Mouse (Mus musculus): Measurements from ENCODE around the gene Clec4n. TPM values are rescaled to one million over a fixed set of nuclear protein-coding genes. Genes with fewer than 3 reads are reported as not detected.
"Not testable (repeated sequence)": the region's sequence is repeated elsewhere in the genome, so short reads cannot be mapped to it uniquely, and the experiment has no call there.

The Clec4n gene
- polyA plus RNA-seq (2012; ENCODE audit: insufficient read depth, insufficient read length, low replicate concordance, missing spikeins), result not detected in 2 replicates

DNA sequence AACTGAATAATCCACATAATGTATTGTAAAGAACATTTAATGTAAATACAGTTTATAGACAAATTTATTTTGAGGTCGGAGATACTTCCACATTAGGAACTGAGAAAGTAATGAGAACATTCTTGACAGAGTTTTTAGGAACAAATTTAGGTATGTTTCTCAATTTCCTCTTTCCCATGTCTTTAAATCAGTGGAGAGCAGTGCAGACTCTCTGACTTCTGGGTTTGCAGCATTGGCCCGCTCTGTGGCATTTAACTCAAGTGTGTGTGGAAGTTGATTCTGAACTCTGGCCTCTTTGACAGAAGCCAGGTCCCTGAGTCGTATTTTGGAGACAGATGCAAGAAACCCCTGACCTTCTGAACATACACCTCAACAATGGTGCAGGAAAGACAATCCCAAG, at the start of gene Clec4n:
Clec4n (plus strand) TSS at position 200 of the 400 bp plus-strand sequence.
- Histone ChIP-seq H3K27ac (ENCODE audit: insufficient read depth, low read depth, low read length) (no peak within 1 kb of the TSS), H3K4me1 (ENCODE audit: control insufficient read depth, insufficient read depth, low read length) (no peaks in the 10 kb centered on the region), H3K4me3 (ENCODE audit: insufficient read depth, low read depth, low read length) (no peak within 1 kb of the TSS)
- WGBS, result 68% methylated on average over 3 of the region's 3 CpGs
- no peak for TF ChIP-seq CTCF (IDR thresholded peaks at IDR 0.05; ENCODE audit: insufficient read depth, low read depth, low read length)
- no peak for TF ChIP-seq POLR2A (IDR thresholded peaks at IDR 0.05; ENCODE audit: insufficient read depth, low read depth, low read length)

DNA sequence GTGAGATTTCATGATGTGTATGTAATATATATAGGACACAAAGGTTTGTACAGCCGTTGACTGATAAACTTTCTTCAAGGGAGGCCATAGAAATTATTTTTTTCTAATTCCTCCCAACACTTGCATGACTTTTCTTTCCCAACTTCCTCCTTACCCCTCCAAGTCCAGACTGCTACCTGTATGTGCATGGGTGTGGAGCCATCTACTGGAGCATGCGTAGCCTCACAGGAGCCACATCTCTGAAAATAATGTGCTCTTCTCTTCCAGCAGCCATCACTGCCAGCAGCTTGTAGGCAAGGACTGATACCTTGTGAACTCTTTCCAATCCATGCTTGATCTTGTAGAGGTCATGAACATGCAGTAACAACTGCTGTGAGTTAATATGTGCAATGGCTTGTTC, 44.8 kb upstream of the Clec4n start:
- WGBS, result 66% methylated on average over 2 of the region's 2 CpGs
- H3K4me3 ChIP-seq (ENCODE audit: insufficient read depth, low read depth, low read length); H3K4me1 ChIP-seq (ENCODE audit: control insufficient read depth, insufficient read depth, low read length); H3K27ac ChIP-seq (ENCODE audit: insufficient read depth, low read depth, low read length): not testable (repeated sequence)

DNA sequence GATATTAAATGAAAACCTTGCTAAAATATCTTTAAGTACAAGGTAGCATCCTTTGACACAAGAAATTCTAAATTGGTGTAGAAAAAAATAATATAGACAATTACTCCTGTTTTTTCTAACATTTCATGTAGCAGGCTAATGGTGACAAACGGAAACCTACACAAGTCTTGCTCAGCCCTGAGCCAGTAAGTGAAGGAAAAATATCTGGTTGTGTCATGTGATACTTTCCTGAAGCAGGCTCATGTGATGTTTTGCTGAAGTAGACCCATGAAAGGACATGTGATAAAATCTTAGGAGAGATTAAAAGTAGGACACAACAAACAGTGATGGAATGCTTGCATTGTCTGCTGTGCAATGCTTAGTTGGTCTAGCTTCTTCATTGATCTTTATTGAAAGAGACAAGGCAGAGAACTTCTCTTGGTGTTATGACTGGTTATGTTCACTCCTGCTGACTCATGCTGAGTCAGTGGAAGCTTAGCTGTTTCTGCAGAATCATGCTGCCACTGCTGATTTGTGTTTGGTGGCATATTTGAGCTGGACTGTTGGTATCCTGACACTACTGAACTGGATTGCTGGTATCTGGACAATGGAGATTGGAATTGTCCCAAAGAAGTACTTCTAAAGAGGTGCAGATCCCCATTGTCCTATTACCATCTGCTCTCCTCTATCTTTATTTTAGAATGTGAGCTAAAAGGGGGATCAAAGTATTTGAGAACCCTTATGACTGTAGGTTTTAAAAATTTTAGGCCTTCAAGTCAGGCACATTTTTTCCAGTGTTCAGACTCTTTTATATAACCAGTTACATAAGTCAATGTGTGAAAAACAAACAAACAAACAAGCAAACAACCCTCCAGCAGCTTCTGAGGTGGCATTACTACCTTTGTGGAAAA, 22.2 kb upstream of the Clec4n start:
- H3K4me3 ChIP-seq (ENCODE audit: insufficient read depth, low read depth, low read length), result no peak overlapping the region
- TF ChIP-seq POLR2A (IDR thresholded peaks at IDR 0.05; ENCODE audit: insufficient read depth, low read depth, low read length) (no peak), CTCF (IDR thresholded peaks at IDR 0.05; ENCODE audit: insufficient read depth, low read depth, low read length) (no peak)

DNA sequence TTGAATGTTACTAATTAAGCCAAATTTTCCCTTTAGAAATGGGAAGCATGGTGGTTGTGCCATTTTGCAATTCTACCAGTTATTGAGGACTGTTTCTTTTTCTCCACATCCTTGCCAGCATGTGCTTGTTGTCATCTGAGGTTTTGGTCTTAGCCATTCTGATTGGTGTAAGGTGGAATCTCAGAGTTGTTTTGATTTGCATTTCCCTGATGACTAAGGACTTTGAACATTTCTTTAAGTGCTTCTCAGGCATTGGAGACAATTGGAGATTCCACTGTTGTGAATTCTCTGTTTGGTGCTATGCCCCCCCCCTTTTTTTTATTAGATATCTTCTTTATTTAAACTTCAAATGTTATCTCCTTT, 21.6 kb upstream of the Clec4n start:
- H3K27ac ChIP-seq (ENCODE audit: insufficient read depth, low read depth, low read length); H3K4me3 ChIP-seq (ENCODE audit: insufficient read depth, low read depth, low read length); H3K4me1 ChIP-seq (ENCODE audit: control insufficient read depth, insufficient read depth, low read length): not testable (repeated sequence)

More for the DNA sequence above, 22.2 kb upstream of the Clec4n start:
- 85% methylated on average over 1 of the region's 1 CpGs for WGBS
- Histone ChIP-seq H3K4me1 (ENCODE audit: control insufficient read depth, insufficient read depth, low read length) (no peaks in the 10 kb centered on the region), H3K27ac (ENCODE audit: insufficient read depth, low read depth, low read length) (no peak overlapping the region)

DNA sequence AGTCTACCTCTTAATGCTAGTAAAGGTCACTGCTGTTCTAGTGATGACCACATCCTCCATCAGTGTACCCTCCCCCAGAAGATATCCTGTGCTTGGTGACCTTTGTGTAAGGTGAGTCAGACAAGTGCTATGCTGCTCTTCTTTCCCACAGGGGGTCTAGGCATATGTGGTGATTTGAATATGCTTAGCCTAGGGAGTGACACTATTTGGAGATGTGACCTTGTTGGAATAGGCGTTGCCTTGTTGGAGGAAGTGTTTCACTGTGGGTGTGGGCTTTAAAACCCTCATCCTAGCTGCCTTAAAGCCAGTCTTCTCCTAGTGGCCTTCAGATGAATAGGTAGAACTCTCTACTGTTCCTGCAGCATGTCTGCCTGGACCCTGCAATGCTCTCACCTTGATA, 17.9 kb upstream of the Clec4n start:
- TF ChIP-seq CTCF (IDR thresholded peaks at IDR 0.05; ENCODE audit: insufficient read depth, low read depth, low read length) (no peak), POLR2A (IDR thresholded peaks at IDR 0.05; ENCODE audit: insufficient read depth, low read depth, low read length) (no peak)
- Histone ChIP-seq H3K4me1 (ENCODE audit: control insufficient read depth, insufficient read depth, low read length) (no peaks in the 10 kb centered on the region), H3K4me3 (ENCODE audit: insufficient read depth, low read depth, low read length) (no peak overlapping the region), H3K27ac (ENCODE audit: insufficient read depth, low read depth, low read length) (no peak overlapping the region)
- WGBS, result 75% methylated on average over 1 of the region's 1 CpGs

DNA sequence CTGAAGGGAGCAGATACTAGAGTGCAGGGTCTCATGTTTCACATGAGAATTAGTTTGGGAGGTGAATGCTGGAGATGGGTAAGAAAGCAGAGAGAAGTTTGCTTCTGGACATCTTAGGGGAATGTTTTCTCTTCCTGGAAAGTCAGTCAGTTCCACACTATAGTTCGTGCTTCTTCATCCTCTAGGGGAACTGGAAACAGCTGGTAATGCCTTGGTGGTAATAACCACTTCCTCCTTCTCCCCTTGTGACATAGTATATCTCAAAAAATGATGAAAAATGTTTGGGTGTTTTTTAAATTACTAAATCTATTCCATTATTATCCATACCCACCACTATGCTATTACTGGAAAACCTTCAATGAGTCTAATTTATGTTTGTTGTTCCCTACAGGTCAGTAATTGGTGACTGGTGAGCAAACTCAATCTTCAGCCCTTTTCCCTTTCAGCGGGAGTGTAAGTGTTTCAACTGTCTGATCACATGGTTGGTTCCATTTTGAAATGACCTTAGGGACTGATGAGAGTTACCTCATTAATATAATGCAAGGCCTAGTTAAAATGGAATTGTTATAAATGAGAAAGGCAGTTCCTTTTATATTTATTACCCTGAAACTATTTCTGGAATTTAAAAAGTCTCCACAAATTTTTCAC, 2.0 kb upstream of the Clec4n start:
- Histone ChIP-seq H3K4me1 (ENCODE audit: control insufficient read depth, insufficient read depth, low read length) (no peaks in the 10 kb centered on the region), H3K4me3 (ENCODE audit: insufficient read depth, low read depth, low read length) (no peak overlapping the region), H3K27ac (ENCODE audit: insufficient read depth, low read depth, low read length) (no peak overlapping the region)
- 66% methylated on average over 2 of the region's 2 CpGs for WGBS
- no peak for TF ChIP-seq CTCF (IDR thresholded peaks at IDR 0.05; ENCODE audit: insufficient read depth, low read depth, low read length)
- no peak for TF ChIP-seq POLR2A (IDR thresholded peaks at IDR 0.05; ENCODE audit: insufficient read depth, low read depth, low read length)

DNA sequence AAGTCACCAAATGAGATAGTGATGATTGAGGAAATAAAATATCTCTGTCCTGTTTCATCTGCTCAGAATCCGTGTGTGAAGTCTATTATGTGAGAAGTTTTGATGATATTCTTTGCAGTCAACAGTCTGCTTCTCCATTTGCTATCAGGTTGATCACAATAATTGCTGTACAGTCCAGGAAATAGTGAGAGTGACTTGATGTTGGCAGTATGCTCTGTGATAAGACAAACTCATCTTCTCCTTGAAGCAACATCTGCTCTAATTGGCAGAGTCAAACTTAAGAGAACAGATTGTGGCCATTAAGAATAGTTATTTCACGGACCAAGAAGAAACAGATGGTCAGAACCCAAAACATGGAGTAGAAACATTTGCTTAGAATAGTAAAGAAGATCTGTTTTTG, 1.5 kb downstream of the Clec4n start:
- WGBS, result 64% methylated on average over 2 of the region's 2 CpGs
- H3K4me1 ChIP-seq (ENCODE audit: control insufficient read depth, insufficient read depth, low read length), result no peaks in the 10 kb centered on the region
- TF ChIP-seq CTCF (IDR thresholded peaks at IDR 0.05; ENCODE audit: insufficient read depth, low read depth, low read length), result no peak
- TF ChIP-seq POLR2A (IDR thresholded peaks at IDR 0.05; ENCODE audit: insufficient read depth, low read depth, low read length), result no peak
- H3K4me3 ChIP-seq (ENCODE audit: insufficient read depth, low read depth, low read length), result no peak overlapping the region
- H3K27ac ChIP-seq (ENCODE audit: insufficient read depth, low read depth, low read length), result no peak overlapping the region

DNA sequence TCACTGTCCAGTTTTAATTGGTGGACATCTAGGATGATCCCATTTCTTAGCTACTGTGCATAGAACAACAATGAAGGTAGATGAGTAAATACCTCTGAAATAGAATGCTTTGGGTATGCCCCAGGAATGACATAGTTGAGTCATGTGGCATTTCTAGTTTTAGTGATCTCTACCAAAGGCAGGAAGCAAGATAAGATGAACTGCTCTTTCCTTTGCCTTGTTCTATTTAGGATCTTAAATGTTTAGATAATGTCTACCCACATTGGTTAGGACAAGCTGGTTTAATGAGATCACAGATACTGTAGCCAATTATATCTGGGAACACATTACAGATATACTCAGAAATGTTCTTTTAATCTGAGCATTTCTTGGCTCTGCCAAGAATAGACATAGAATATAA, 7.9 kb downstream of the Clec4n start:
- no peak overlapping the region for H3K27ac ChIP-seq (ENCODE audit: insufficient read depth, low read depth, low read length)
- no peak overlapping the region for H3K4me3 ChIP-seq (ENCODE audit: insufficient read depth, low read depth, low read length)
- TF ChIP-seq CTCF (IDR thresholded peaks at IDR 0.05; ENCODE audit: insufficient read depth, low read depth, low read length) (no peak), POLR2A (IDR thresholded peaks at IDR 0.05; ENCODE audit: insufficient read depth, low read depth, low read length) (no peak)
- H3K4me1 ChIP-seq (ENCODE audit: control insufficient read depth, insufficient read depth, low read length), result no peaks in the 10 kb centered on the region

DNA sequence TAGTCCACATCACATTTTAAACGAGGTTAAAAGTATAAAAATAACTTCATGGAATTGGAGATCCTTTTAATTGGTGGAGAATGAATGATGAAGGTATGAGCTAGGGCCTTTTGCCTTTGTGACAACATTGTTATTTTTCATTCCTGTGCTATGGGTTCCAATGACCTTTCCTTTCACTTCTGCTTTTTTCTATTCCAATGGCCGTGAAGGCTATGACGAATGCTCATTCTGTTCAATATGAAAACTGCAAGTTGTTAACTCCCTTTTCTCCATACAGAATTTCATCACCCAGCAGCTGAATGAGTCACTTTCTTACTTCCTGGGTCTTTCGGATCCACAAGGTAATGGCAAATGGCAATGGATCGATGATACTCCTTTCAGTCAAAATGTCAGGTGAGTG, 14.6 kb downstream of the Clec4n start:
- 89% methylated on average over 5 of the region's 5 CpGs for WGBS
- TF ChIP-seq POLR2A (IDR thresholded peaks at IDR 0.05; ENCODE audit: insufficient read depth, low read depth, low read length) (no peak), CTCF (IDR thresholded peaks at IDR 0.05; ENCODE audit: insufficient read depth, low read depth, low read length) (no peak)

DNA sequence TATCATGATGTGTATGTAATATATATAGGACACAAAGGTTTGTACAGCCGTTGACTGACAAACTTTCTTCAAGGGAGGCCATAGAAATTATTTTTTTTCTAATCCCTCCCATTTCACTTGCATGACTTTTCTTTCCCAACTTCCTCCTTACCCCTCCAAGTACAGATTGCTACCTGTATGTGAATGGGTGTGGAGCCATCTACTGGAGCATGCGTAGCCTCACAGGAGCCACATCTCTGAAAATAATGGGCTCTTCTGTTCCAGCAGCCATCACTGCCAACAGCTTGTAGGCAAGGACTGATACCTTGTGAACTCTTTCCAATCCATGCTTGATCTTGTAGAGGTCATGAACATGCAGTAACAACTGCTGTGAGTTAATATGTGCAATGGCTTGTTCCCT, 19.2 kb downstream of the Clec4n start:
- H3K27ac ChIP-seq (ENCODE audit: insufficient read depth, low read depth, low read length); H3K4me3 ChIP-seq (ENCODE audit: insufficient read depth, low read depth, low read length); H3K4me1 ChIP-seq (ENCODE audit: control insufficient read depth, insufficient read depth, low read length): not testable (repeated sequence)
- WGBS, result 81% methylated on average over 2 of the region's 2 CpGs

More for the DNA sequence above, 14.6 kb downstream of the Clec4n start:
- no peak overlapping the region for H3K4me3 ChIP-seq (ENCODE audit: insufficient read depth, low read depth, low read length)
- no peak overlapping the region for H3K27ac ChIP-seq (ENCODE audit: insufficient read depth, low read depth, low read length)
- no peaks in the 10 kb centered on the region for H3K4me1 ChIP-seq (ENCODE audit: control insufficient read depth, insufficient read depth, low read length)

Data from olfactory bulb, adult 2 months (tissue).